Mouse (Mus musculus): ENCODE data around the gene Anapc16. TPM values are rescaled to one million over a fixed set of nuclear protein-coding genes. Genes with fewer than 3 reads are reported as not detected.
"Not testable (repeated sequence)": the region's sequence is repeated elsewhere in the genome, so short reads cannot be mapped to it uniquely, and the experiment has no call there.

The Anapc16 gene
- polyA plus RNA-seq, 1 experiment from 2014 or later: 90.7 TPM

DNA sequence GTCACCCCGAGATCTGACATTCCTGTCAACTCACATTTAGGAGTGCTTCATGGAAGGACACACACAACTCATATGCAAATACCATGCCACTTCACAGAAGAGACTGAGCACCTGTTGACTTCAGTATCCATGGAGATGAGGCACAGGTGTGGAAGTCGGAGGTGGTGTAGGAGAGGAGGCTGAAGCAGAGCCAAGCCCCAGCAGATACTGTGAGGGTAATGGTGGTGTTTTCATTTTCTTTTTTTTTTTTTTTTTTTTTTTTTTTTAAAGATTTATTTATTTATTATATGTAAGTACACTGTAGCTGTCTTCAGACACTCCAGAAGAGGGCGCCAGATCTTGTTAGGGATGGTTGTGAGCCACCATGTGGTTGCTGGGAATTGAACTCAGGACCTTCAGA is 9.1 kb downstream of the Anapc16 start:
- H3K27ac ChIP-seq (ENCODE audit: low read length); H3K9me3 ChIP-seq (replicated peaks; ENCODE audit: control insufficient read depth, low read length); H3K4me1 ChIP-seq (ENCODE audit: control insufficient read depth, insufficient read depth, low read length); ATAC-seq (ENCODE audit: insufficient read depth, low FRiP score); H3K4me2 ChIP-seq (ENCODE audit: low read depth, low read length); H3K9ac ChIP-seq (ENCODE audit: low read length); H3K27me3 ChIP-seq (ENCODE audit: control insufficient read depth, insufficient read depth, low read length); H3K4me3 ChIP-seq (replicated peaks; ENCODE audit: low read length): not testable (repeated sequence)
- 86% methylated on average over 2 of the region's 3 CpGs for WGBS
- peaks cover 19% of the 10 kb centered on the region for H3K36me3 ChIP-seq (ENCODE audit: control insufficient read depth, insufficient read depth, low read length)

- no peak overlapping the region for H3K4me3 ChIP-seq (replicated peaks; ENCODE audit: low read length)
- no peak overlapping the region for H3K27ac ChIP-seq (ENCODE audit: low read length)
- H3K9ac ChIP-seq (ENCODE audit: low read length): no peak overlapping the region
- peaks cover 34% of the 10 kb centered on the region for H3K36me3 ChIP-seq (ENCODE audit: control insufficient read depth, insufficient read depth, low read length)
- no peaks in the 10 kb centered on the region for H3K27me3 ChIP-seq (ENCODE audit: control insufficient read depth, insufficient read depth, low read length)
- WGBS: 82% methylated on average over 8 of the region's 8 CpGs
- no peaks in the 10 kb centered on the region for H3K9me3 ChIP-seq (replicated peaks; ENCODE audit: control insufficient read depth, low read length)
- no peak for ATAC-seq (ENCODE audit: insufficient read depth, low FRiP score)
- no peak overlapping the region for H3K4me2 ChIP-seq (ENCODE audit: low read depth, low read length)
- no peaks in the 10 kb centered on the region for H3K4me1 ChIP-seq (ENCODE audit: control insufficient read depth, insufficient read depth, low read length)
Measured at GRCm38 (mm10) chr10:59992024-59992423, 10.9 kb downstream of the Anapc16 start.

GRCm38 (mm10) chr10:59991262-59991880 is 11.6 kb downstream of the Anapc16 start:
- H3K36me3 ChIP-seq (ENCODE audit: control insufficient read depth, insufficient read depth, low read length): peaks cover 36% of the 10 kb centered on the region
- 73% methylated on average over 9 of the region's 9 CpGs for WGBS
- ATAC-seq (ENCODE audit: insufficient read depth, low FRiP score): no peak

DNA sequence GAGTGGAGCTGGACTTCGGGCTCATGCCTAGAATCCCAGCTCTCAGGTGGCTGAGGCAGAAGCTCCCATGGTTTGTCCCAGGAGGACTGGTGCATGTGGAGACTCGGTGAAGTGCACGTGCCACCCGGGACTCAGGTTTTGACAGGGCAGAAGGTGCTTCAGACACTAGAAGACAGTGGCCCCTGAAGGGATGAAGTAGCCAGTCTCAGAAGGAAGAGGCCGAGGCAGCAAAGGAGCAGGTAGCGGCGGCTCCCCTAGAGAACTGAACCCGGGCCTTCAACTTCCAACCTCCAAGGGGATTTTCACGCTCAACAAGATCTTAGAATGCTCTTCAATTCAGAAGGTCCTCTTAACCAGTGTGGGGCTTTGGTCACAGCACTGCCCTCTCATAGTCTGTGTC is 12.5 kb downstream of the Anapc16 start:
- no peak overlapping the region for H3K4me2 ChIP-seq (ENCODE audit: low read depth, low read length)
- H3K9ac ChIP-seq (ENCODE audit: low read length): no peak overlapping the region
- H3K36me3 ChIP-seq (ENCODE audit: control insufficient read depth, insufficient read depth, low read length): peaks cover 35% of the 10 kb centered on the region
- WGBS: 99% methylated on average over 9 of the region's 9 CpGs
- ATAC-seq (ENCODE audit: insufficient read depth, low FRiP score): no peak
- H3K4me1 ChIP-seq (ENCODE audit: control insufficient read depth, insufficient read depth, low read length): no peaks in the 10 kb centered on the region
- no peak overlapping the region for H3K4me3 ChIP-seq (replicated peaks; ENCODE audit: low read length)
- H3K27me3 ChIP-seq (ENCODE audit: control insufficient read depth, insufficient read depth, low read length): no peaks in the 10 kb centered on the region
- H3K27ac ChIP-seq (ENCODE audit: low read length): no peak overlapping the region
- H3K9me3 ChIP-seq (replicated peaks; ENCODE audit: control insufficient read depth, low read length): no peaks in the 10 kb centered on the region

More at GRCm38 (mm10) chr10:59991262-59991880, 11.6 kb downstream of the Anapc16 start:
- H3K4me1 ChIP-seq (ENCODE audit: control insufficient read depth, insufficient read depth, low read length): no peaks in the 10 kb centered on the region
- H3K27me3 ChIP-seq (ENCODE audit: control insufficient read depth, insufficient read depth, low read length): no peaks in the 10 kb centered on the region
- no peak overlapping the region for H3K9ac ChIP-seq (ENCODE audit: low read length)
- no peaks in the 10 kb centered on the region for H3K9me3 ChIP-seq (replicated peaks; ENCODE audit: control insufficient read depth, low read length)
- no peak overlapping the region for H3K27ac ChIP-seq (ENCODE audit: low read length)
- H3K4me2 ChIP-seq (ENCODE audit: low read depth, low read length): no peak overlapping the region
- no peak overlapping the region for H3K4me3 ChIP-seq (replicated peaks; ENCODE audit: low read length)

- WGBS: 72% methylated on average over 4 of the region's 4 CpGs
- no peak overlapping the region for H3K27ac ChIP-seq (ENCODE audit: low read length)
- ATAC-seq (ENCODE audit: insufficient read depth, low FRiP score): no peak
- H3K9me3 ChIP-seq (replicated peaks; ENCODE audit: control insufficient read depth, low read length): no peaks in the 10 kb centered on the region
- no peak overlapping the region for H3K9ac ChIP-seq (ENCODE audit: low read length)
- no peaks in the 10 kb centered on the region for H3K4me1 ChIP-seq (ENCODE audit: control insufficient read depth, insufficient read depth, low read length)
- no peak overlapping the region for H3K4me2 ChIP-seq (ENCODE audit: low read depth, low read length)
- no peaks in the 10 kb centered on the region for H3K27me3 ChIP-seq (ENCODE audit: control insufficient read depth, insufficient read depth, low read length)
- peaks cover 30% of the 10 kb centered on the region for H3K36me3 ChIP-seq (ENCODE audit: control insufficient read depth, insufficient read depth, low read length)
- no peak overlapping the region for H3K4me3 ChIP-seq (replicated peaks; ENCODE audit: low read length)
Measured at GRCm38 (mm10) chr10:59988036-59988435, 14.9 kb downstream of the Anapc16 start.

GRCm38 (mm10) chr10:59982379-59982873 is 20.5 kb downstream of the Anapc16 start:
- WGBS: 88% methylated on average over 12 of the region's 12 CpGs

DNA sequence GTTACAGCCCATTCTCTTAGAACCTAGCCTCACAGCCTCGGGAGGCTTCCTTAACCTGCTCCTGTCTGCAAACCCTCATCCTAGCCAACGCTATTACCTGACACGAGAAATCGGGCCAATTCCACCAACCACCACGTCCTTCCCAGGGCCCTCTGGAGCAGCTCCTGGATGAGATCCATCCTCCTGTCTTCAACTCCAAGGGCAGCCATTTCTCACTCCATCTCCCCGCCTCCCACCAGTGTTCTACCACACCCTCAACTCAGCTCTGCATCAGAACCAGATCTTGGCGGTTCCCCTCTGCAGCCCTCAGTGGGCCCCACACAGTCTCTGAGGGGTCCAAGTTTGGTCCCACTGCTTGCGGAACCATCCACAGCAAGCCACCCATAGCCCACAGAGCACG is 21.1 kb downstream of the Anapc16 start:
- Histone ChIP-seq H3K9me3 (replicated peaks; ENCODE audit: control insufficient read depth, low read length) (no peaks in the 10 kb centered on the region), H3K9ac (ENCODE audit: low read length) (no peak overlapping the region), H3K36me3 (ENCODE audit: control insufficient read depth, insufficient read depth, low read length) (peaks cover 4% of the 10 kb centered on the region; the same call in 1 of the 2 replicates), H3K27ac (ENCODE audit: low read length) (peak overlapping the region; percentile 48; the same call in 1 of the 2 replicates), H3K4me1 (ENCODE audit: control insufficient read depth, insufficient read depth, low read length) (peaks cover 20% of the 10 kb centered on the region), H3K4me2 (ENCODE audit: low read depth, low read length) (no peak overlapping the region), H3K27me3 (ENCODE audit: control insufficient read depth, insufficient read depth, low read length) (no peaks in the 10 kb centered on the region), H3K4me3 (replicated peaks; ENCODE audit: low read length) (no peak overlapping the region)
- no peak for ATAC-seq (ENCODE audit: insufficient read depth, low FRiP score)
- 70% methylated on average over 9 of the region's 9 CpGs for WGBS

More at GRCm38 (mm10) chr10:59982379-59982873, 20.5 kb downstream of the Anapc16 start:
- Histone ChIP-seq H3K4me3 (replicated peaks; ENCODE audit: low read length) (no peak overlapping the region), H3K36me3 (ENCODE audit: control insufficient read depth, insufficient read depth, low read length) (peaks cover 9% of the 10 kb centered on the region; the same call in 1 of the 2 replicates), H3K9me3 (replicated peaks; ENCODE audit: control insufficient read depth, low read length) (no peaks in the 10 kb centered on the region), H3K27me3 (ENCODE audit: control insufficient read depth, insufficient read depth, low read length) (no peaks in the 10 kb centered on the region), H3K4me1 (ENCODE audit: control insufficient read depth, insufficient read depth, low read length) (peaks cover 20% of the 10 kb centered on the region), H3K27ac (ENCODE audit: low read length) (0 out of 2 replicates have a peak overlapping the region, but pooled peaks have one; percentile 48), H3K4me2 (ENCODE audit: low read depth, low read length) (no peak overlapping the region), H3K9ac (ENCODE audit: low read length) (no peak overlapping the region)
- no peak for ATAC-seq (ENCODE audit: insufficient read depth, low FRiP score)

DNA sequence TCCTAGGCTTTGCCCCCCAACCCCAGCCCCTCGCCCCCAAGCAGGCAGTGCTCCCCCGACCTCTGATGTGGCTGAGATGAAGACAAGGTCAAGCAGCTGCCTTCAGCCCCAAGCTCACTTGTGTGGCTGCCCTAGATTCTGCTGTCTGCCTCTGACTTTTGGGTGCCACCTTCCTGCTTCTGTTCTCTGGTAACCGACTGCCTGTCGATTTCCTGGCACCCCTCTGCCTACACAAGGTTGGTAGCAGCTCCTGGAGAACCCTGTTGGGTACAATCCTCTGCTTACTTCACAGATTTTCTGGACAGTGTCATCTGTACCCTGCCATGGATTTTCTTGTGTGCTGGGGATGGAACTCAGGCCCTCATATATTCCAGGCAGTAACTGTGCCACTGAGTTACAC is 21.6 kb downstream of the Anapc16 start:
- H3K9ac ChIP-seq (ENCODE audit: low read length): no peak overlapping the region
- H3K4me2 ChIP-seq (ENCODE audit: low read depth, low read length): no peak overlapping the region
- no peak for ATAC-seq (ENCODE audit: insufficient read depth, low FRiP score)
- WGBS: 71% methylated on average over 4 of the region's 4 CpGs
- H3K27ac ChIP-seq (ENCODE audit: low read length): peak overlapping the region; percentile 48
- no peaks in the 10 kb centered on the region for H3K9me3 ChIP-seq (replicated peaks; ENCODE audit: control insufficient read depth, low read length)
- H3K27me3 ChIP-seq (ENCODE audit: control insufficient read depth, insufficient read depth, low read length): no peaks in the 10 kb centered on the region
- H3K36me3 ChIP-seq (ENCODE audit: control insufficient read depth, insufficient read depth, low read length): peaks cover 4% of the 10 kb centered on the region; the same call in 1 of the 2 replicates
- peaks cover 20% of the 10 kb centered on the region for H3K4me1 ChIP-seq (ENCODE audit: control insufficient read depth, insufficient read depth, low read length)
- H3K4me3 ChIP-seq (replicated peaks; ENCODE audit: low read length): no peak overlapping the region

- no peak overlapping the region for H3K9ac ChIP-seq (ENCODE audit: low read length)
- WGBS: 82% methylated on average over 6 of the region's 6 CpGs
- no peaks in the 10 kb centered on the region for H3K27me3 ChIP-seq (ENCODE audit: control insufficient read depth, insufficient read depth, low read length)
- peaks cover 20% of the 10 kb centered on the region for H3K4me1 ChIP-seq (ENCODE audit: control insufficient read depth, insufficient read depth, low read length)
- no peak overlapping the region for H3K27ac ChIP-seq (ENCODE audit: low read length)
- 0 out of 2 replicates have a peak, but pooled peaks cover 1% of the 10 kb centered on the region for H3K36me3 ChIP-seq (ENCODE audit: control insufficient read depth, insufficient read depth, low read length)
- H3K4me3 ChIP-seq (replicated peaks; ENCODE audit: low read length): no peak overlapping the region
- no peak overlapping the region for H3K4me2 ChIP-seq (ENCODE audit: low read depth, low read length)
- no peaks in the 10 kb centered on the region for H3K9me3 ChIP-seq (replicated peaks; ENCODE audit: control insufficient read depth, low read length)
- no peak for ATAC-seq (ENCODE audit: insufficient read depth, low FRiP score)
Measured at GRCm38 (mm10) chr10:59980815-59981244, 22.1 kb downstream of the Anapc16 start.

Measured in stomach, embryonic 16.5 days (tissue).